Mouse (Mus musculus) gastrocnemius, postnatal 4 days (tissue): ENCODE results near the gene Prdm9. TPM values are rescaled to one million over a fixed set of nuclear protein-coding genes. Genes with fewer than 3 reads are reported as not detected.

ENCODE experiments used
- DNase-seq, 2 experiments: peaks; one replicate each; pipeline ENCODE4 v3.0.0; 2021 to 2022; ENCODE audit warnings: low spot score in 2 of 2, mixed read lengths in 2 of 2
- total RNA-seq, 2 experiments: library from RNA; stranded (reverse); gene quantifications; 2 replicates each; pipeline ENCODE4 v1.2.3; 2021

Gene Prdm9
- total RNA-seq, 2 experiments from 2014 or later, result 3.5 to 5.0 TPM

DNA sequence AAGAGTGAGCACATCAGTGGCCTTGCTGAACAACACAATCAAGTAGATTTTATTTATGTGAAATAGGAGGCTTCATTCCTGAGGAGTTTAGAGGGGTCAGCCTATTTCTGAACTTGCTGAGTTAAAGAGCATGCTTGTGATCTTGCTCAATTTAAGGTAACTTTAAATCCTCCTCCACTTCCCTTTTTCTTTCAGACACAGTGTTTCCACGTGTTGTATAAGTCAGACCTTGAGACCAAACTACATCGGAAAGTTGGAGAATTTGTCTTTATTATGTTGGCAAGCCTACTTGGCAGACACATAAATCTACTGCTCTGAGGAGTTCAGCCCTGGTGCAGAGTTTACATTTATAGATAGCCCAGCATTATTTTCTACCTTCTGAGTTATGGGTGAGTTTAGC, 35.3 kb downstream of the Prdm9 start:
- DNase-seq, result no peak

DNA sequence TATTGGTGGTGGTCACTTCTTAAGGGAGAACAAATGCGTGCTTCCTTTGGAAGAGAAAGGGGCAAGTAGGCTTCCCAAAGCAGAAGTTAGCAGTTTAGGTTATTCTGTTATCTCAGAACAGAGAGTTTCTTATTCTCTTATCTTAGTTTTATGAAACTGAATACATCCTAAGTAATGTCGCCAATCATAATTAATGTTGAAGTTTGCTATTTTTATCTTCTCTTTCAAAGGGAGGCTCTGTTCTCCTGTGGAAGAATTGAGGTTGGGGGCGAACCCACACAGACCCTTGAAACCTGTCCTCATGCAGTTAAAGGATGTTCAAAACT, 36.4 kb downstream of the Prdm9 start:
- no peak for DNase-seq

DNA sequence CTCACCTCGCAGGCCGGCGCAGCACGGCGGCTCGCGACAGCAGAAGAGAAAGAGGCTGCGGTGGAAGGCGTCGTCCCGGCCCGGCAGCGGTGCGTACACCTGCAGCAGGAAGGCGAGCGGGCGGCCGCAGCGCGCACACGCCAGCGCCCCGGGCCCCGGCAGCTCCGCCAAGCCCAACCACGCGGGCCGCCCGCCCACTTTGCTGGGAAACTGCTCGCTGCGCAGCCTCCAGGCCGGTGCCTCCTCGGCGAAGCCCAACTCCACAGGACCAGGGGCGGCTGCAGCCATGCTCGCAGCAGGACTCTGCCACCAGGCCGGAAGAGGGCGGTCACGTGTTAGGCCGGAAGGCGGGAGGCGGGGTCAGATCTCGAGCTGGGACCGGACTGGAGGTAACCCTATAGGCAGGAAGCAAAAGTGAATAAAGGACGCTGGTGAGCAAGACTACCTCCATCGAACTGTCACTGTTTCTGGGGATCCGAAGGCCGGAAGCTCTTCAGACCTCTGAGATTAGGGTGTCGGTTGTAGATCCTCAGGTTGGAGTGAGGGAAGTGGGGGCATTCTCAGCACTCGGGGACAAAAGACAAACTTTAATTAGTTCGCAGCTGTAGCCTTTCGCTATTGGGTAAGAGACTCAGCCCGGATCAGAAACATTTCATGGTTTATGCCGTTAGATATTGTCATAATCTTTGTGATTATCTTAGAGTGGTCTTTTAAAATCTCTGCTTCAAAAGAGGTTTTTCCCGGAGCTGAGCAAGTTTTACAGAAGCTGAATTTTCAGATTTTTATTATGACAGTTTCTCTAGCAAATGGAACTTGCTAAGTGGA, 37.0 kb downstream of the Prdm9 start, which contains the start of gene Pdcd2:
Pdcd2 (minus strand) TSS at position 316 of the 825 bp plus-strand sequence.
- peak; percentile 90 to 96 for DNase-seq

DNA sequence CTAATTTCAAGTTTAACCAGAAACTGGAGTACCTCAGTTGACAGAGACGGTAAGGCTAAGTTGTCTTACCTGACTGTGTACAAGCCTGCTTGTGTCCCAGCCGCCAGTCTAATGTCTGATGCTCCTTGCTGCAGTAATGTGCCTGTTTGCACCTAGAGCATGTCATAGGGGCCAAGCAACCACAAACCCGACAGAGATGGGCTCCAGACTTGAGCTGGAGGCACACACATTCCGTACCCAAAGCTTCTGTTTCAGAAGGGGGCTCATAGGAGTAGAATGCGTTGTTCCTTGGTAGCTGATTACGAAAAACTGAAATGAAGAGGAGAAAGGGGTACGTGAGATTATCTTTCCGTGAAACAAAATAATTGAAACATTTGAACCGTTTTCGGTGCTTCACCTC, 37.9 kb downstream of the Prdm9 start:
- DNase-seq, result no peak

DNA sequence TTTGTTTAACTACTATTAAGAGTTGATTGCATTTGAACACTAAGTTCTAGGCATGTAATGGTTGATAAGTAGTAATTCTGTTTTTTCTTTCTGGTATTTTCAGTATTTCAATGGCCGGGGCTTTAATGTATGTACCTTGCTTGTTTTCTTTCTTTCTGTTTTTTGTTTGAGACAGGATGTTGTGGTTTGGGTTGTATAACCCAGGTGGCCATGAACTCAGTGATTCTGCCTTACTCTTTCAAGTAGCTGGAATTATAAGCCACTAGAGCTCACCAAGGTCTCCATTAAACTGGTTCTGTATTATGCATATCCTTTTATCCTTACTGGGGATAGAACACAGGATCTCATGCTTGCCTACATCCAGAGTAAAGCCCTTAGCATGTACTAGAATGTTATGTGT, 45.4 kb downstream of the Prdm9 start:
- no peak for DNase-seq

DNA sequence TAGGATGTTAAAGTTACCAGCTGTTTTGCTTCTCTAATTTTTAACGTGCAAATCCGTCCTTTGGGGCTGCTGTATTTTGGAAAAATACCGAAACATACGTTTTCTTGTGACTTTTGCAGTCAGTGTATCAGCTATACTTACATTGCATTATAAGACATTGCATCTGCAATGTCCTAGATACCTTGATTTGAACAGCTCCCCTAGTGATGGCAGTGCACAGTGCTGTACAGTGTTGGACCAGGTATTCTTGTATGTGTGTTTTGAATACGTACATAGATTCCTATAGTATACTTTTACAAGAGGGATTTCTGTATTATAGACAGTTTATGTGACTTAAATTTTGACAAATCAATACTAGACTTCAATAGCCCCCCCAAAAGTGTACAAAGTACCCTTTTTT, 46.0 kb downstream of the Prdm9 start:
- DNase-seq, result no peak

DNA sequence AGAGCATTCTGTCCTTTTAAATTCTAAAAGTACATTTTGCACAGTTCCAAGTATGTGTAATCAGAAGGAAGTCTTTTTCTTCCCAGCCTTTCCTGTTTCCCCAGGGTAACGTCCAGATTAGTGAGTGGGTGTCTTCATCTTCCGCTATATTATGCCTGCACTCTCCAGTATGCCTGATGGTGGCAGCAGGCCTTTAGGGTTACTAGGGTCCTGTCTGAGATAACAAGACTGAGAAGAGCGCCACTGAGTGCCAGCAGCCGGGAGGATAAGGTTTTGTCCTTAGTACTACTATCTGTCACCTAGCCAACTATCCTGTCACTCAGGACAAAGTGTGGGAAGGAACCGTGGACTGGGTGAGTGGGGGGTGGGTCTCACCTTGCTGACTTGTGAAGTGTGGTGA, 46.4 kb downstream of the Prdm9 start:
- no peak for DNase-seq

DNA sequence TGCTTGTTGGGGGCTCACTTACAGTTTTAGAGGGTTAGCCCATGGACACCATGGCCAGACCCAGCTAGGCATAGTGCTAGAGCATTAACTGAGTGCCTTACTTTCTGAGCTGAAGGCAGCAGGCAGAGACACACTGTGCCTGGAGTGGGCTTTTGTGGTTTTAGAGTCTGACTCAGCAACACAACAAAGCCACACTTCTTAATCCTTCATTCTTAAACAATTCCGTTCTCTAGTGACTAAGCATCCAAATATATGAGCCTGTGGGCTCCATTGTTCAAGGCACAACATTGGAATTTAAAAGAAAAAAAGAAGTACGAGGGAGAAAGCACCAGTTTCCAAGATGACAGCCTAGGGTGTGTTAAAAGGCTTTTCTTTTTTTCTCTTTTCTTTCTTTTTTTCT, 53.5 kb downstream of the Prdm9 start:
- DNase-seq, result no peak

DNA sequence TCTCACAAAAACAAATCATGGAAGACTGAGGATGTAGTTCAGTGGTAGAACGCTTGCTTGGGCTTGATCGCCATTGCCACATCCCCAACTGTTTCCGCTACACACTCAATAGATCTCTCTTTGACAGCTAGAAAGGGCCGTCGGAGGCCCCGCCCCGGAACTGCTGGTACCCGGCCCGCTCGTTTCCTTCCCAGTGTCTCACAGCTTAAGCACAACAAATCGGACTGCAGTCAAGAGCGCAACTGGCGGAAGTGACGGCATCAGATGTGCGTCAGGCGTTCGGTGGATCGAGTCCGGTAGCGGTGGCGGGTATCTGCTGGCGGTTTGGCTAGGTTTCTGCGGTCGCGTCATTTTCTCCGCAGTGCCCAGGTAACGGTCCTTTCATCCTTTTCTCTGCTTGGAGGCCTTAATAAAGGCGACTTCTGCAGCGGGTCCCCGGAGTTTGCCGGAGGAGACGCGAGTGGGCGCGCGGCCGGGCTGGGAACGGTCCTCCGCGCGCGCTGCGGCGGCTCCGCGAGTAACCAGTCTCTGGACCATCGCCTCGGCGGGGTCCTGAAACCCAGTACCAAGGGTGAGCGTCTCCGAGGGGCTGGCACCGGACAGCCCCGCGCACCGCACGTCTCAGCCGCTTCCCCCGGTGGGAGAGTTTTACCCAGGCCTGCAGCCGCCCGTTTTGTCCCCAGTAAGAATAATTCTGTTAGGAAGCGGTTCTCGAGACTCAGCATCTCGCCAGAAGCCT, 64.3 kb downstream of the Prdm9 start, which contains the start of the genes Psmb1 and Tbp:
Psmb1 (minus strand) TSS at position 96 of the 739 bp plus-strand sequence.
Tbp (plus strand) TSS at position 233 of the 739 bp plus-strand sequence.
- DNase-seq, result peak; percentile 90 to 97

DNA sequence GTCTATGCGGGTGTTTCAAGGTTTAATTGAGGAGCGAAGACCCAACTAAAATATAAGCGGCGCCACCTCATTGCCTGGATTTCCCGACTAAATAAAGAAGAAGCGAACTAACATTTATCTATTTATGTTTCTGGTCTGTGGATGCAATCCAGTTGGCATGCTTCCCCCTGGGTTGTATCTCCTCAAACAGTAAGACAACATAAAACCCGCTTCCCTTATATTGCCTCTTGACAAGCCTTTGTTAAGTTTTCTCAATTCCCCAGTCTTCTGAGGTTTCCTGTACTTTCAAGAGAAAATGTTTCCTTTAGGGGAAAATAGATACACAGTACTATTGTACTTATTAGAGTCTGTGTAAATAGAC, 65.4 kb downstream of the Prdm9 start:
- no peak for DNase-seq

DNA sequence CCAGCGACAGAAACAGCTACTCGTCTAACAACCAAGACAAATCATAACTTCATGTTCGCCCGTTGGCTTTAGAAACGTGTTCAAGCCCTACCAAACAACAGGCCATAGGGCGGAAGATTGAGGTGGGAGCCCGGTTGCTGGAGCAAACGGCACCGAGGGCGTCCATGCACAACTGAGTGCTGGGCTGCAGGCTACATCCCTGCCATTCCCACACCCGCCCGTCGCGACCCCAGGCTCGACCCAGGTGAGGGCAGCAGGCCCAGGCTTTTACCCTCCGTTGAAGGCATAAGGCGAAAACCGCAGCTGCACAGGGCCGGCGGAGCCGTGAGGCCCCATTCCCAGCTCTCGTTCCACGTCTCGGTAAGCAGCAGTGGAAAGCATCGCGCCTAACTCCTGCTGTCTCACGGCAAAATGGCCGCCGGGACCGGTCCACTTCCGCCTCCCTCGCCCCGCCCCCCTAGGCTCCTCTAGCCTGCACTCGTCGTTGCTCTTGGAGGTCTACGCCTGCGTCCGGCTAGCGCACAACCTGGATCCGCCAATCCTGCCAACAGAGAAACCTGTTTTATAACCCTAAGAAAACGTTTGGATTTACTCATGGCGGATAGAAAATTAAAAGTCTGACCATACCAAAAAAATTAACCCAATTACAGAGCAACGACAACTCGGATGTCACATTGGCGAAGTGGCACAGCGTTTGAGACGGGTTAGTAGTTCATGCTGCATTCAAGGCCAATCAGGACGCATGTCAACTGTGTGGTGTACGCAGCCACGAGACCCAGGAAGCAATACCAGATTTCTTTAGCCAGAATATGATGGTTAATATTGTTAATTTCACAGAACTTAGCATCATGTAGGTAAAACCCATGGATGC, 66.0 kb downstream of the Prdm9 start:
- peak; percentile 92 to 95 for DNase-seq

Other genes starting within 250 kb of the Prdm9 start
- 10 to 100 TPM; 16.7 to 18.7 TPM for gene Dll1, start 187.5 kb downstream of the Prdm9 start, total RNA-seq
- 10 to 100 TPM; 13.6 to 16.9 TPM for gene Fam120b, start 168.2 kb downstream of the Prdm9 start, total RNA-seq
- 100 to 1,000 TPM; 156 TPM for gene Psmb1, start 64.6 kb downstream of the Prdm9 start, total RNA-seq
- 10 to 100 TPM; 16.6 to 17.8 TPM for gene Tbp, start 64.5 kb downstream of the Prdm9 start, total RNA-seq
- 10 to 100 TPM; 18.5 to 25.8 TPM for gene Pdcd2, start 37.1 kb downstream of the Prdm9 start, total RNA-seq
- gene Chd1, start 140.6 kb upstream of the Prdm9 start, total RNA-seq, result 10 to 100 TPM; 22.6 to 27.3 TPM